Mouse (Mus musculus): ENCODE measurements at regions not wholly inside any gene's neighbourhood (a gene's known extent, or its start where the extent isn't known, plus 50 kb on each side); places are given as distances from the start of the nearest gene placed in this dataset.
A peak's percentile ranks its signal among the peaks of the same experiment; 100 is the strongest.

GRCm38 (mm10) chr4:127640251-127641085 is 282.5 kb upstream of the Gjb5 start:
- peak overlapping the region; percentile 70 for H3K27ac ChIP-seq (ENCODE audit: low read depth)

GRCm38 (mm10) chr4:127639765-127640164 is 281.8 kb upstream of the Gjb5 start:
- WGBS, result 85% methylated on average over 3 of the region's 3 CpGs
- no peak overlapping the region for H3K4me2 ChIP-seq
- no peak overlapping the region for H3K4me3 ChIP-seq (ENCODE audit: low read depth, low read length)
- no peaks in the 10 kb centered on the region for H3K36me3 ChIP-seq (ENCODE audit: insufficient read depth)
- H3K27ac ChIP-seq (ENCODE audit: low read depth), result no peak overlapping the region
- H3K9ac ChIP-seq, result no peak overlapping the region
- DNase-seq (no peak), ATAC-seq (ENCODE audit: insufficient read depth) (peak; percentile 50; the same call in 1 of the 2 replicates)
- H3K27me3 ChIP-seq (ENCODE audit: insufficient read depth, low read length), result no peaks in the 10 kb centered on the region
- no peaks in the 10 kb centered on the region for H3K9me3 ChIP-seq (ENCODE audit: low read depth, low read length)
- H3K4me1 ChIP-seq (ENCODE audit: insufficient read depth), result peaks cover 3% of the 10 kb centered on the region
- no peak for TF ChIP-seq CTCF (IDR thresholded peaks at IDR 0.05; ENCODE audit: low read depth)

More at GRCm38 (mm10) chr4:127640251-127641085, 282.5 kb upstream of the Gjb5 start:
- TF ChIP-seq CTCF (IDR thresholded peaks at IDR 0.05; ENCODE audit: low read depth), result no peak
- H3K4me1 ChIP-seq (ENCODE audit: insufficient read depth), result peaks cover 3% of the 10 kb centered on the region
- H3K27me3 ChIP-seq (ENCODE audit: insufficient read depth, low read length), result no peaks in the 10 kb centered on the region
- ATAC-seq (ENCODE audit: insufficient read depth) (peak; percentile 94), DNase-seq (peak; percentile 81)
- H3K9ac ChIP-seq, result no peak overlapping the region
- 36% methylated on average over 14 of the region's 14 CpGs for WGBS
- no peaks in the 10 kb centered on the region for H3K36me3 ChIP-seq (ENCODE audit: insufficient read depth)
- no peaks in the 10 kb centered on the region for H3K9me3 ChIP-seq (ENCODE audit: low read depth, low read length)
- no peak overlapping the region for H3K4me2 ChIP-seq
- H3K4me3 ChIP-seq (ENCODE audit: low read depth, low read length), result no peak overlapping the region

- H3K4me2 ChIP-seq, result no peak overlapping the region
- no peak for TF ChIP-seq CTCF (IDR thresholded peaks at IDR 0.05; ENCODE audit: low read depth)
Observed at GRCm38 (mm10) chr4:127636934-127637333, 279.0 kb upstream of the Gjb5 start.

GRCm38 (mm10) chr4:127635262-127635661 is 277.3 kb upstream of the Gjb5 start:
- ATAC-seq (ENCODE audit: insufficient read depth) (no peak), DNase-seq (no peak)
- no peaks in the 10 kb centered on the region for H3K9me3 ChIP-seq (ENCODE audit: low read depth, low read length)
- no peak overlapping the region for H3K4me2 ChIP-seq
- no peak overlapping the region for H3K9ac ChIP-seq
- H3K36me3 ChIP-seq (ENCODE audit: insufficient read depth), result no peaks in the 10 kb centered on the region
- H3K4me3 ChIP-seq (ENCODE audit: low read depth, low read length), result no peak overlapping the region
- H3K27me3 ChIP-seq (ENCODE audit: insufficient read depth, low read length), result no peaks in the 10 kb centered on the region
- WGBS, result 53% methylated on average over 8 of the region's 8 CpGs
- peaks cover under 1% of the 10 kb centered on the region; the same call in 1 of the 2 replicates for H3K4me1 ChIP-seq (ENCODE audit: insufficient read depth)
- H3K27ac ChIP-seq (ENCODE audit: low read depth), result no peak overlapping the region
- TF ChIP-seq CTCF (IDR thresholded peaks at IDR 0.05; ENCODE audit: low read depth), result no peak

More at GRCm38 (mm10) chr4:127636934-127637333, 279.0 kb upstream of the Gjb5 start:
- DNase-seq (no peak), ATAC-seq (ENCODE audit: insufficient read depth) (no peak)
- H3K27ac ChIP-seq (ENCODE audit: low read depth), result no peak overlapping the region
- no peak overlapping the region for H3K9ac ChIP-seq
- no peaks in the 10 kb centered on the region for H3K9me3 ChIP-seq (ENCODE audit: low read depth, low read length)
- no peaks in the 10 kb centered on the region for H3K36me3 ChIP-seq (ENCODE audit: insufficient read depth)
- peaks cover 3% of the 10 kb centered on the region for H3K4me1 ChIP-seq (ENCODE audit: insufficient read depth)
- 56% methylated on average over 11 of the region's 11 CpGs for WGBS
- no peaks in the 10 kb centered on the region for H3K27me3 ChIP-seq (ENCODE audit: insufficient read depth, low read length)
- H3K4me3 ChIP-seq (ENCODE audit: low read depth, low read length), result no peak overlapping the region

- no peaks in the 10 kb centered on the region for H3K9me3 ChIP-seq (ENCODE audit: low read depth, low read length)
- no peak overlapping the region for H3K9ac ChIP-seq
- DNase-seq (peak; percentile 90), ATAC-seq (ENCODE audit: insufficient read depth) (peak; percentile 83; the same call in 1 of the 2 replicates)
- no peaks in the 10 kb centered on the region for H3K4me1 ChIP-seq (ENCODE audit: insufficient read depth)
- H3K27ac ChIP-seq (ENCODE audit: low read depth), result no peak overlapping the region
- 4% methylated on average over 14 of the region's 14 CpGs for WGBS
- no peaks in the 10 kb centered on the region for H3K27me3 ChIP-seq (ENCODE audit: insufficient read depth, low read length)
- H3K4me3 ChIP-seq (ENCODE audit: low read depth, low read length), result no peak overlapping the region
- H3K36me3 ChIP-seq (ENCODE audit: insufficient read depth), result no peaks in the 10 kb centered on the region
- no peak overlapping the region for H3K4me2 ChIP-seq
- TF ChIP-seq CTCF (IDR thresholded peaks at IDR 0.05; ENCODE audit: low read depth), result no peak
Observed at GRCm38 (mm10) chr4:127619870-127620269, 261.9 kb upstream of the Gjb5 start.

GRCm38 (mm10) chr4:127612761-127613160 is 254.8 kb upstream of the Gjb5 start:
- DNase-seq, result peak; percentile 36
- Histone ChIP-seq H3K9ac (no peak overlapping the region), H3K27me3 (ENCODE audit: insufficient read depth, low read length) (no peaks in the 10 kb centered on the region), H3K4me3 (ENCODE audit: low read depth, low read length) (no peak overlapping the region), H3K27ac (ENCODE audit: low read depth) (no peak overlapping the region), H3K36me3 (ENCODE audit: insufficient read depth) (no peaks in the 10 kb centered on the region), H3K4me1 (ENCODE audit: insufficient read depth) (no peaks in the 10 kb centered on the region), H3K9me3 (ENCODE audit: low read depth, low read length) (no peaks in the 10 kb centered on the region), H3K4me2 (no peak overlapping the region)
- WGBS, result 42% methylated on average over 8 of the region's 8 CpGs
- peak; percentile 38; the same call in 1 of the 2 replicates for TF ChIP-seq CTCF (IDR thresholded peaks at IDR 0.05; ENCODE audit: low read depth)
- ATAC-seq (ENCODE audit: insufficient read depth), result no peak

- no peak overlapping the region for H3K27ac ChIP-seq (ENCODE audit: low read depth)
- H3K9ac ChIP-seq, result no peak overlapping the region
- no peaks in the 10 kb centered on the region for H3K27me3 ChIP-seq (ENCODE audit: insufficient read depth, low read length)
- no peak overlapping the region for H3K4me3 ChIP-seq (ENCODE audit: low read depth, low read length)
- no peaks in the 10 kb centered on the region for H3K36me3 ChIP-seq (ENCODE audit: insufficient read depth)
- no peaks in the 10 kb centered on the region for H3K9me3 ChIP-seq (ENCODE audit: low read depth, low read length)
- H3K4me1 ChIP-seq (ENCODE audit: insufficient read depth), result no peaks in the 10 kb centered on the region
- WGBS, result 56% methylated on average over 8 of the region's 8 CpGs
- DNase-seq (peak; percentile 7), ATAC-seq (ENCODE audit: insufficient read depth) (no peak)
- H3K4me2 ChIP-seq, result no peak overlapping the region
- no peak for TF ChIP-seq CTCF (IDR thresholded peaks at IDR 0.05; ENCODE audit: low read depth)
Observed at GRCm38 (mm10) chr4:127600919-127601318, 242.9 kb upstream of the Gjb5 start.
